Mouse (Mus musculus): ENCODE results near the gene Slc24a3. TPM values are rescaled to one million over a fixed set of nuclear protein-coding genes. Genes with fewer than 3 reads are reported as not detected.

The Slc24a3 gene
- polyA plus RNA-seq, 1 experiment from 2014 or later = 2.9 TPM

DNA sequence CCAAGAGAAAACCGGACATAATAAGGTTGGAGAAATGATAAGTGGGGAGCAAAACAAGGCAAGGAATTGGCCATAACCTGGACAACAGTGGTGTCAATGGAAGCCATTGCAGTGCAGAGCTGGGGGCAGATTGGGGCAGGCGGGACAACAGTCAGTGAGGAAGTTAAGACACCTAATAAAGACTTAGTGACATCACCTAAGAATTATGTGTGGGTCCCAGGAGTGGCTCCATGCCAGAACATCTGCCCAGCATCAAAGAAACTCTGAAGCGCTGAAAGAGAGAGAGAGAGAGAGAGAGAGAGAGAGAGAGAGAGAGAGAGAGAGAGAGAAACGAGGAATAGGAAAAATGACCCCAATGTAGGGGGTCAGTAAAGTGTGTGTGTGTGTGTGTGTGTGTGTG is 500.6 kb downstream of the Slc24a3 start:
- no peaks in the 10 kb centered on the region for H3K9me3 ChIP-seq
- H3K27me3 ChIP-seq = no peaks in the 10 kb centered on the region
- H3K4me3 ChIP-seq = no peak overlapping the region
- no peak overlapping the region for H3K27ac ChIP-seq
- WGBS = 37% methylated on average over 4 of the region's 4 CpGs
- no peak for ATAC-seq (ENCODE audit: borderline replicate concordance, extremely low read depth, low FRiP score, low TSS enrichment)
- H3K9ac ChIP-seq = no peak overlapping the region
- no peaks in the 10 kb centered on the region for H3K36me3 ChIP-seq
- H3K4me1 ChIP-seq = no peaks in the 10 kb centered on the region
- no peak overlapping the region for H3K4me2 ChIP-seq

DNA sequence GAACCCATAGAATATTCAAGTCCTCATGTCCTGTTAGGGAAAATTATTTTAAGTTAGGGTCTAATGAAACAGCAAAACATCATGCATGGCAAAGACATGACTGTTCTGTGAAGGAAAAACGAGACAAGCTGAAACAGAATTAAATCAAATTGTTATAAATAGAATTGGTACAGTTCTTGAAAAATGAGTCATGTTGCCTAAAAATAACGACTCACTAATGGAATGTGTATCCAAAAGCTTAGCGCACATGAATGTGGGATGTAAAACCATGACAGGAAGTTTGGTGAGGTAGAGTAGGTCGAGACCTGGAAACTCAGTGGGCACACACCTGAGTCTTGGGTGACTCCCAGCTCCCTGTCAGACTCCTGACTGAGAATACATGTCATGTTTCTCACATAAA is 502.6 kb downstream of the Slc24a3 start:
- no peak overlapping the region for H3K4me2 ChIP-seq
- 74% methylated on average over 4 of the region's 4 CpGs for WGBS
- H3K27ac ChIP-seq = no peak overlapping the region

DNA sequence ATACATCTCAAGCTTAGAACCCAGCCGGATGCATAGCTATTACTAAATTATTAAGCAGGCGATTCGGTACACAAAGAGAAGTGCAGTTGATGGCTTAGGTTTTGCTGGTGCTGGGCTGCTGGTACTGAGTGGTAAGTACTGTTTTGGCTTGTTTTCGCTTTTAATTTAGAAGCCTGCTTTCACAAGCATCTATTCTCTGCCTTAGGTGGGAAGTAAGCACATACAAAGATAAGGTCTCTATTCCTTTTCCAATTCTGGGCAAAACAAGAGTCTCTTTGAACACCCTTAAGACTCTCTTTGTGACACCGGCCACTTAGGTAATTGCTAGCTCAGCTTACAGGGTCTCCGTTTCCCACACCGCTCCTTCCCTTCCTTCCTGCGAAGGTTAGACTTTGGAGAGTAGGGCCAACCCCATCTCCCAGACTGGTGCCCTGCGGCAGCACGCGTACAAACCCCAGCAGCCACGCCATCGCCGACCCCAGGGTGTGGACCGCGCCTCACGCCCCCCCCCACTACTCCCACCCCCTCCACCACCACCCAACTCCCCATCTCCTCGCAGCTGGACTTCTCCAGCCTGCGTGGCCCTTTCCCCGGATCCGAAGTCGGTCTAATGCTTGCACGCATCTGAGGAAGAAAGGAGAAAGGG is 507.1 kb downstream of the Slc24a3 start:
- peak overlapping the region; percentile 93 for H3K27ac ChIP-seq
- ATAC-seq (ENCODE audit: borderline replicate concordance, extremely low read depth, low FRiP score, low TSS enrichment) = peak; percentile 52
- peak overlapping the region; percentile 70 for H3K9ac ChIP-seq
- no peaks in the 10 kb centered on the region for H3K36me3 ChIP-seq
- no peaks in the 10 kb centered on the region for H3K27me3 ChIP-seq
- peak overlapping the region; percentile 86 for H3K4me2 ChIP-seq
- H3K4me1 ChIP-seq = peaks cover 28% of the 10 kb centered on the region
- H3K4me3 ChIP-seq = peak overlapping the region; percentile 76
- H3K9me3 ChIP-seq = no peaks in the 10 kb centered on the region
- 2% methylated on average over 23 of the region's 23 CpGs for whole genome bisulfite sequencing

More for the DNA sequence above, 502.6 kb downstream of the Slc24a3 start:
- H3K9ac ChIP-seq = no peak overlapping the region
- peaks cover 6% of the 10 kb centered on the region for H3K4me1 ChIP-seq
- no peaks in the 10 kb centered on the region for H3K27me3 ChIP-seq
- no peak for ATAC-seq (ENCODE audit: borderline replicate concordance, extremely low read depth, low FRiP score, low TSS enrichment)
- H3K9me3 ChIP-seq = no peaks in the 10 kb centered on the region
- no peaks in the 10 kb centered on the region for H3K36me3 ChIP-seq
- H3K4me3 ChIP-seq = no peak overlapping the region

DNA sequence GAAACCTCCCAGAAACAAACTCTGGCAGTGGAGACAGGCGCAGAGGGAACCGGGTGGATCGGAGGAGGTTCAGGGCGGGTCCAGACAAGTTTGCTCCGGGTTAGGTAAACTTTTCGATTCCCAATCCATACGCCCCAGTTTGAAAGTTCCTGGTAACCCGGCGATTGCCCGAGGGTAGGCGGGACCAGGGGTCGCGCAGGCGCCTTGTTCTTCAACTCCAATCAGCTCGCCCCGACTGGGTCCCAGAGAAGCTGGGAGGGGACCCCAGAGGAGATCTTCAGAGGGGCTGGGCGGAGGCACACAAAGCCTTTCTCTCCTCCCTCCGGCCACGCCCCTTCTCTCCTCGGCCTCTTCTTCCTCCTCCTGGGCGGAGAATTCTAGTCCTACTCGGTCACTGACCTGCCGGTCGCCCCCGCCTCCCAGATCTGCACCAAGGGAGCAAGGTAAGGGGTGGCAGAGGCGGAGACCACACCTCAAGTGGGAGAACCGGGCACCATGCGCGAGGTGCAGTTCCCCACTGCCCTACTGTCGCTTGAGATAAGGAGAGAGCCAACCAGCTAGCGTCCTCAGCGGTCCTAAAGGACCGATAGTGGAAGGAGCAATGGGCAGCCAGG is 507.7 kb downstream of the Slc24a3 start, which contains the start of gene Rin2:
Gene Rin2 (plus strand): TSS at position 74 of the 614 bp plus-strand sequence.
- Histone ChIP-seq H3K9me3 (no peaks in the 10 kb centered on the region), H3K4me2 (peak within 1 kb of the TSS; percentile 86), H3K4me1 (peaks cover 34% of the 10 kb centered on the region), H3K9ac (peak within 1 kb of the TSS; percentile 70), H3K27ac (peak within 1 kb of the TSS; percentile 93), H3K36me3 (no peaks in the 10 kb centered on the region), H3K4me3 (peak within 1 kb of the TSS; percentile 76), H3K27me3 (no peaks in the 10 kb centered on the region)
- under 1% methylated on average over 32 of the region's 33 CpGs for WGBS
- ATAC-seq (ENCODE audit: borderline replicate concordance, extremely low read depth, low FRiP score, low TSS enrichment) = peak; percentile 88

DNA sequence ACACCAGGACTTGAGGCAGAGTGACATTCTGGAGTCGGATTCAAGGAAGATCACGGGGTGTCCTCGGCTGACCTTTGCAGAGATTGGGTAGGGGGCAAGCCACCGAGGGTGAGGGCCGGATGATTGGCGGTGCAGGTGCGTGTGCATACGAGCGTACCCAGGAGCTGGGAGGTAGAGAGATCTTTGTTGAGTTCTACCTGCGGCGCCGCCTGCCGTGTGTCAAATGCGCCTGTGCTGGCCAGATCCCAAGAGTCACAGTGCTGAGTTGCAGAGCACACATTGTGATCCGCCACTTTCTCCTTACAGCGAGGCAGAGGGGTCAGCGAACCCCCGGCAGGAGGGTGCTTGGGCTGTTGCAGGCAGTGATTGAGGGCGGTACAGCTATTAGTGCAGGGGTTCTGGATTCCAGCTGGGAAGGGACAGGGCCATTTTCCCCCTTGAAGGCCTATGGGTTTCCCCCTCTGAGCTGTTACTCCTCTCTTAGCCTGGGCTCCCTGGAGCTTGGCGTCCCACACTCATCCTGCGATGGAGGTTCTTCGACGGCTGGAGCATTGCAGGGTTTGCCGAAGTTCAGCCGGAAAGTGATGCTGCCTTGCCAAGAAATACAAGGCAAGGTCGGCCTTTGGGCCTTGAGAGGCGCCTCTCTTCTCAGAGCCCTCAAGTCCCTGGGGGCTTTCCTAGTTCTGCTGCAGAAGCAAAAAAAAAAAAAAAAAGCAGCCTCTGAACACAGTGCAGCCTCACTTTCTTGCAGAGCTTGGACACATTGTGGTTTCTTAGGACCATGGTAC is 508.4 kb downstream of the Slc24a3 start:
- peak overlapping the region; percentile 93 for H3K27ac ChIP-seq
- peaks cover 41% of the 10 kb centered on the region for H3K4me1 ChIP-seq
- no peaks in the 10 kb centered on the region for H3K9me3 ChIP-seq
- no peaks in the 10 kb centered on the region for H3K27me3 ChIP-seq
- no peaks in the 10 kb centered on the region for H3K36me3 ChIP-seq
- H3K4me3 ChIP-seq = peak overlapping the region; percentile 76
- peak overlapping the region; percentile 86 for H3K4me2 ChIP-seq
- WGBS = 2% methylated on average over 27 of the region's 27 CpGs
- H3K9ac ChIP-seq = peak overlapping the region; percentile 70
- ATAC-seq (ENCODE audit: borderline replicate concordance, extremely low read depth, low FRiP score, low TSS enrichment) = peak; percentile 43

DNA sequence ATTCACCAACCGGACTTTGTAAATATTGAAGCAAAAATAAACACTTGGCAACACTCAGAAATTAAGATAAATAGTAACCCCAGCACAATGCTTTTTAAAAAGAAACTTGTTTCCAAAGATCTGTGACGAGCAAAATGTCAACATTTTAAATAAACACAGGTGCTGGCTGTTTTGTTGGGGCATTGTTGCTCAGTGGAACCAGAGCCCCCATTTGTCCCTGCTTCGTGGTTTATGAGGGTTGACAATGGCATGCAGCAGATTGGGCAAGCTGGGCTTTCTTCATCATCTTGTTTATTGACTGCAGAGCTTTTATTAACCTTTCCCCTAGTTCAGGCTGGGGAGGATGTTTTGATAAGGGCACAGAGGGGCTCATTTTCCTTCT is 509.0 kb downstream of the Slc24a3 start:
- WGBS = 12% methylated on average over 3 of the region's 3 CpGs
- Histone ChIP-seq H3K27ac (peak overlapping the region; percentile 93), H3K36me3 (no peaks in the 10 kb centered on the region), H3K9ac (no peak overlapping the region), H3K9me3 (no peaks in the 10 kb centered on the region), H3K4me3 (peak overlapping the region; percentile 76), H3K4me1 (peaks cover 46% of the 10 kb centered on the region), H3K27me3 (no peaks in the 10 kb centered on the region), H3K4me2 (peak overlapping the region; percentile 86)
- ATAC-seq (ENCODE audit: borderline replicate concordance, extremely low read depth, low FRiP score, low TSS enrichment) = no peak

DNA sequence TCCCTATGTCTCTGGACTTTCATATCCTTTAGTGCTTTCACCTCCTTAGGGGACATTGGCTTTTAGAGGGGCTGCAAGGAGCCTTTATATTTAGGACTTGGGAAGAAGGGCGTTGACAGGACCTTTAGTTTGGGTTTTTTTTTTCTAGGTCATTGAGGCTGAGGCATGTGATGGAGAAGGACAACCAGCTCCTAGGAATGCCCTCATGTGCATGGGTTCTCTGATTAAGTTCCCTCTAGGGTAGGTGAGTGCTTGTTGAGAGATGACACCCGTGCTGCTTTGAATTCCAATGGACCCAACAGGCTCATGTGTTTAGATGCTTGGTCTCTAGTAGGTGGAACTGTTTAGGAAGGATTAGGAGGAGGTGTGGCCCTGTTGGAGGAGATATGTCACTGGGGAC is 509.4 kb downstream of the Slc24a3 start:
- H3K27me3 ChIP-seq = no peaks in the 10 kb centered on the region
- H3K4me1 ChIP-seq = peaks cover 49% of the 10 kb centered on the region
- peak overlapping the region; percentile 93 for H3K27ac ChIP-seq
- peak overlapping the region; percentile 86 for H3K4me2 ChIP-seq
- no peak for ATAC-seq (ENCODE audit: borderline replicate concordance, extremely low read depth, low FRiP score, low TSS enrichment)
- H3K9ac ChIP-seq = no peak overlapping the region
- 78% methylated on average over 2 of the region's 2 CpGs for WGBS
- H3K9me3 ChIP-seq = no peaks in the 10 kb centered on the region
- H3K4me3 ChIP-seq = 0 out of 2 replicates have a peak overlapping the region, but pooled peaks have one; percentile 0
- no peaks in the 10 kb centered on the region for H3K36me3 ChIP-seq

DNA sequence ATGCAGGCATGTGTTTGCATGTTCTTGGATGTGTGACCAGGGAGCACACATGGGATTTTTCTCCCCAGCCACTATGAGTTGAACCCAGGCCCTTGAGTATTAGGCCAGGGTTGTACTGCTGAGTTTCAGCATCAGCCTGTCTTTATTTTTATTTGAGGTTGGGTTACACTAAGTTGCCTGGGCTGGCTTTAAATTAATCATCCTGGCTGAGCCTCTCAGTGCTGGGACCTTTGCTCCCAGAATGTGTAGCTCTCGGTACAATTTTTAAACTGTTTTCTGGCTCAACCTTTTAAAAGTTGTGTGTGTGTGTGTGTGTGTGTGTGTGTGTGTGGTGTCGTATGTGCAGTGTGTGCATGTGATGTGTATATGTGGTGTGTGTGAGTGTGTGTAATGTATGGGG is 512.6 kb downstream of the Slc24a3 start:
- H3K27ac ChIP-seq = peak overlapping the region; percentile 44; the same call in 1 of the 2 replicates
- H3K36me3 ChIP-seq = no peaks in the 10 kb centered on the region
- no peak for ATAC-seq (ENCODE audit: borderline replicate concordance, extremely low read depth, low FRiP score, low TSS enrichment)
- H3K4me1 ChIP-seq = peaks cover 66% of the 10 kb centered on the region
- WGBS = 47% methylated on average over 2 of the region's 2 CpGs
- no peaks in the 10 kb centered on the region for H3K9me3 ChIP-seq
- H3K27me3 ChIP-seq = no peaks in the 10 kb centered on the region
- H3K4me3 ChIP-seq = no peak overlapping the region
- H3K4me2 ChIP-seq = no peak overlapping the region
- no peak overlapping the region for H3K9ac ChIP-seq

DNA sequence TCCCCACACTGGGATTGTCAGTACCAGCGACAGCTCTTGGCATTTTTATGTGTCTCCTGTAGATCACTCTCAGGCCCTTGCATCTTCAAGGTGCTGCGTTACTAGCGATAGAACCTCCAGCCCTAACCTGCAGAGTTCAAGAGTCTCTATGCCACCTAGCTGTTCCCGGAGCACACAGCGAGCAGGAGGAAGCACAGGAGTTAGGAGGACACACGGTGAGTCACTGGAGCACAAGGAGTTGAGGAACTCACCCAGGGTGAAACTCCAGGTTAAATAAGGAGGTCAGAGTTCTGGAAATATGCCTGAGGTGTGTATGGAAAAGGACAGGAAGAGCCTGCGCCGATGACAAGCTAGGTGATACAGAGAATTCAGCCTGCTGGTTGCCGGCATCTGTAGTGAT is 513.2 kb downstream of the Slc24a3 start:
- Histone ChIP-seq H3K4me1 (peaks cover 63% of the 10 kb centered on the region), H3K27ac (peak overlapping the region; percentile 44), H3K4me3 (no peak overlapping the region), H3K9me3 (no peaks in the 10 kb centered on the region), H3K4me2 (no peak overlapping the region), H3K9ac (no peak overlapping the region), H3K27me3 (no peaks in the 10 kb centered on the region), H3K36me3 (no peaks in the 10 kb centered on the region)
- no peak for ATAC-seq (ENCODE audit: borderline replicate concordance, extremely low read depth, low FRiP score, low TSS enrichment)
- 67% methylated on average over 9 of the region's 9 CpGs for WGBS

DNA sequence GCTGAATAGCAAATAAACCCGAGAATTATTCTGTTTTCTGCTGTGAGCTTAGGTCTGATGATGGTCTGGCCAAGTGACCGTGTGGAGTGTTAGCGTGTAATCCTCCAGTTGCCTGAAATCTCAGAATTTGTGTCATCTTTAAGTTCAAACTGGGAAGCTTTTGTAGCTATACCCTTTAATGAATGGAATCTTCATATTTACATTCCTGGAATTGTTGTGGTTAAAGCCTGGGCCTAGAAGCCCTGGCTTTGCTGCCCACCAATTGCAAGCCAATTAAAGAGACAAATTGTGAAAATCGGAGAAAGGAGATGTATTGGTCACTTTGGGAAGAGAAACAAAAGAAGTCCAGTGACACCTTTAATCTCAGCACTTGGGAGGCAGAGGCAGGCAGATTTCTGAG is 514.1 kb downstream of the Slc24a3 start:
- 37% methylated on average over 4 of the region's 4 CpGs for whole genome bisulfite sequencing
- Histone ChIP-seq H3K9me3 (no peaks in the 10 kb centered on the region), H3K4me1 (peaks cover 56% of the 10 kb centered on the region)

DNA sequence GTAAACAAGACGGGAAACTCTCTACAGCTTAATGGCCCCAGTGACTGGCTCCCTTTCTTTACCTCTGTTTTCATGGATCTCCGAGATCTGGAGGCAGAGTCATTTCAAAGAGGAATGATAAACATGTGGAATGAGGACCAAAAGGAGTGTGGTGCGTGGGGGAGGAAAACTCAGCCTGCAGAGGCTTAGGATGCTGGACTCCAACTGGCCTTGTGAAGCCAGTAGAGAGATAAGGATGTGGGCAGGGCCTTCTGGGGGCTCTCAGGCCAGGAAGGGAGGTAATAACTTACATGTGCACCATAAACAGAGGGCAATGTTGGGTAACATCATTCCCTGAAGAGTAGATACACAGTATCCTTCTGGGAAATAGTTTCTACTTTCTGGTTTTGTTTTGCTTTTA is 515.4 kb downstream of the Slc24a3 start:
- WGBS = 27% methylated on average over 3 of the region's 3 CpGs
- no peaks in the 10 kb centered on the region for H3K27me3 ChIP-seq
- no peak for ATAC-seq (ENCODE audit: borderline replicate concordance, extremely low read depth, low FRiP score, low TSS enrichment)
- no peak overlapping the region for H3K4me3 ChIP-seq
- H3K9ac ChIP-seq = no peak overlapping the region
- no peak overlapping the region for H3K4me2 ChIP-seq
- H3K4me1 ChIP-seq = peaks cover 50% of the 10 kb centered on the region
- H3K36me3 ChIP-seq = no peaks in the 10 kb centered on the region
- H3K9me3 ChIP-seq = no peaks in the 10 kb centered on the region
- 0 out of 2 replicates have a peak overlapping the region, but pooled peaks have one; percentile 25 for H3K27ac ChIP-seq

More for the DNA sequence above, 514.1 kb downstream of the Slc24a3 start:
- Histone ChIP-seq H3K27ac (peak overlapping the region; percentile 21), H3K36me3 (no peaks in the 10 kb centered on the region), H3K27me3 (no peaks in the 10 kb centered on the region), H3K4me2 (no peak overlapping the region), H3K4me3 (no peak overlapping the region), H3K9ac (no peak overlapping the region)
- no peak; the same call in 1 of the 2 replicates for ATAC-seq (ENCODE audit: borderline replicate concordance, extremely low read depth, low FRiP score, low TSS enrichment)

DNA sequence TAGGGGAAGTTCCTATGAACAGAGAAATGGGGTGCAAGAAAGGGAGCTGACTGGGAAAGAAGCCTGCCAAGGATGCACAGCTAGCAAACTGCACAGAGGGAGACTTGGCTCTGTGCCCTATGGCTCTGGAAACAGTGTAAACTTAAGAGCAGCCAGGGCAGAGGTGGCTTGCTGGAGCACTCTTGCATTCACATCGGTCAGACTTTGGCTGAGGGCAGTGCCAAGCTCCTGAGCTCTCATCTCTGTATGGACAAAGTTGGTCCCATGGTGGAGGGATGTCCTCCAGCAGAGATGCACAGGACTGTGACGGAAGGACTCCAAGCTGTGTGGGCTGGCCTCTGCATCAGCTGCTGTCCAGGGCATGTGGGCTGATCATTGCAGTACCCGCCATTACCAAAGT is 516.0 kb downstream of the Slc24a3 start:
- Histone ChIP-seq H3K4me3 (no peak overlapping the region), H3K9ac (no peak overlapping the region), H3K27me3 (no peaks in the 10 kb centered on the region), H3K9me3 (no peaks in the 10 kb centered on the region), H3K4me2 (peak overlapping the region; percentile 16; the same call in 1 of the 2 replicates), H3K36me3 (no peaks in the 10 kb centered on the region), H3K4me1 (peaks cover 49% of the 10 kb centered on the region), H3K27ac (peak overlapping the region; percentile 41)
- ATAC-seq (ENCODE audit: borderline replicate concordance, extremely low read depth, low FRiP score, low TSS enrichment) = peak; percentile 69
- WGBS = 38% methylated on average over 3 of the region's 3 CpGs
